Mouse (Mus musculus) small intestine, adult 2 months (tissue): ENCODE results near the gene Cep152. TPM values are rescaled to one million over a fixed set of nuclear protein-coding genes. Genes with fewer than 3 reads are reported as not detected.
A peak's percentile ranks its signal among the peaks of the same experiment; 100 is the strongest.

Experiments used
- H3K27ac ChIP-seq: fragments of 200-500 bp; 2 replicates; pipeline ENCODE4 v1.5.1; 2012; ENCODE audit warnings: low read depth, low read length, control low read depth, inconsistent platforms; ENCODE audit not compliant: insufficient read depth
- H3K27me3 ChIP-seq: fragments of 200-500 bp; 2 replicates; pipeline ENCODE4 v1.6.1; 2012; ENCODE audit warnings: mild to moderate bottlenecking, moderate library complexity, low read length, inconsistent platforms; ENCODE audit not compliant: control insufficient read depth, insufficient read depth
- H3K36me3 ChIP-seq: fragments of 200-500 bp; 2 replicates; pipeline ENCODE4 v1.6.1; 2012; ENCODE audit warnings: mild to moderate bottlenecking, low read length, control low read depth, inconsistent platforms; ENCODE audit not compliant: control insufficient read depth, insufficient read depth
- H3K4me1 ChIP-seq: fragments of 200-500 bp; 2 replicates; pipeline ENCODE4 v1.6.1; 2012; ENCODE audit warnings: low read length, inconsistent platforms, mixed read lengths; ENCODE audit not compliant: control insufficient read depth, insufficient read depth, insufficient read length
- H3K4me3 ChIP-seq: fragments of 200-500 bp; 2 replicates; pipeline ENCODE4 v1.5.1; 2012; ENCODE audit warnings: low read depth, mild to moderate bottlenecking, control low read depth, inconsistent platforms, low read length, moderate library complexity
- CTCF ChIP-seq: fragments of 200-500 bp; IDR thresholded peaks from 2 replicates; pipeline ENCODE4 v1.5.1; 2012; ENCODE audit warnings: low read depth, mild to moderate bottlenecking, control low read depth, inconsistent platforms, low read length, moderate library complexity, mixed read lengths; ENCODE audit not compliant: insufficient replicate concordance, insufficient read length; ENCODE audit errors: extremely low read depth
- POLR2A ChIP-seq: fragments of 200-500 bp; IDR thresholded peaks from 2 replicates; pipeline ENCODE4 v1.6.1; 2012; ENCODE audit warnings: low read depth, mild to moderate bottlenecking, control low read depth, inconsistent platforms, low read length, moderate library complexity
- WGBS: fragments of 180-500 bp; shearing (Covaris S2); methylation state at CpG from one replicate; pipeline ENCODE4 v1.1.7; 2018; 5-methylcytosine and 5-hydroxymethylcytosine counted together
- polyA plus RNA-seq: library from polyadenylated mRNA; depleted of rRNA; stranded (reverse); fragments of >200 nt; gene quantifications from 2 replicates; pipeline ENCODE4 v1.2.3, GENCODE M21; 2012; rRNA removed

Gene Cep152
- 0.32 and 0.82 TPM in 2 replicates for polyA plus RNA-seq

- TF ChIP-seq POLR2A (peak; percentile 39; the same call in 1 of the 2 replicates), CTCF (no peak; the same call in 1 of the 2 replicates)
- H3K4me1 ChIP-seq: no peaks in the 10 kb centered on the region; the same call in 1 of the 2 replicates
- 0 out of 2 replicates have a peak, but pooled peaks cover under 1% of the 10 kb centered on the region for H3K36me3 ChIP-seq
- no peak within 1 kb of the TSS for H3K27ac ChIP-seq
- H3K27me3 ChIP-seq: no peaks in the 10 kb centered on the region
- H3K4me3 ChIP-seq: peak within 1 kb of the TSS; percentile 89
- under 1% methylated on average over 50 of the region's 50 CpGs for WGBS
Measured at GRCm38 (mm10) chr2:125624837-125625351, at the start of gene Cep152. Gene Cep152, minus strand, starts transcription at chr2:125625113.

DNA sequence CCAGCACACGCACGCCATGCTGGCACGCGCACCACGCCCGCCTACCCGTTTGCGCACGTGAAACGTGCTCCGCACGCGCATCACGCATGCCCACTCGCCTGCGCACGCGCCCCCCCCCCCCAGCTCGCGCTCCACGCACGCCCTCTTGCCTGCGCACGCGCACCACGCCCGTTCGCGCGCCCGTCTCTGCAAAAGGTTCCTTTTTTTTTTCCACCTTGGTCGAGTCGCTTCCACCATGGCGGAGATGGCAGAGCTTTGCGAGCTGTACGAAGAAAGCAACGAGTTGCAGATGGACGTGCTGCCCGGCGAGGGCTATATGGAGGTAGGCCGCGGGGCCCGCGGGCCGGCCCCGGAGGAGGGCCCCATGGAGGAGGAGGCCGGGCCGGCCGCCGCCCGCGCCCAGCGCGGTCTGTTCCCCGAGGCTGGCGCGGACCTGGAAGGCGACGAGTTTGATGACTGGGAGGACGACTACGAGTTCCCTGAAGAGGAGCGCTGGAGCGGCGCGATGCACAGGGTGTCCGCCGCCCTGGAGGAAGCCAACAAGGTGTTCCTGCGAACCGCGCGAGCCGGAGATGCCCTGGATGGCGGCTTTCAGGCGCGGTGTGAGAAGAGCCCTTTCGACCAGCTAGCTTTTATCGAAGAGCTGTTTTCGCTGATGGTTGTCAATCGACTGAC, 48.2 kb upstream of the Cep152 start, which contains the start of gene Eid1:
Gene Eid1, plus strand, starts transcription at position 139 of the 675 bp plus-strand sequence.
- WGBS: under 1% methylated on average over 62 of the region's 79 CpGs
- Histone ChIP-seq H3K27ac (no peak within 1 kb of the TSS), H3K4me3 (peak within 1 kb of the TSS; percentile 77), H3K27me3 (no peaks in the 10 kb centered on the region), H3K4me1 (peaks cover 3% of the 10 kb centered on the region), H3K36me3 (no peaks in the 10 kb centered on the region)
- TF ChIP-seq POLR2A (no peak), CTCF (no peak)

GRCm38 (mm10) chr2:125672568-125672956, 47.6 kb upstream of the Cep152 start:
- H3K27me3 ChIP-seq: no peaks in the 10 kb centered on the region
- TF ChIP-seq POLR2A: no peak
- TF ChIP-seq CTCF: no peak
- WGBS: 27% methylated on average over 10 of the region's 20 CpGs
- H3K4me1 ChIP-seq: peaks cover 3% of the 10 kb centered on the region
- peak overlapping the region; percentile 77 for H3K4me3 ChIP-seq
- no peak overlapping the region for H3K27ac ChIP-seq
- H3K36me3 ChIP-seq: no peaks in the 10 kb centered on the region

- 27% methylated on average over 1 of the region's 1 CpGs for WGBS
- H3K4me3 ChIP-seq: no peak overlapping the region
- TF ChIP-seq CTCF: no peak
- TF ChIP-seq POLR2A: no peak
Measured at GRCm38 (mm10) chr2:125670846-125671245, 45.9 kb upstream of the Cep152 start.

GRCm38 (mm10) chr2:125667721-125668120, 42.8 kb upstream of the Cep152 start:
- Histone ChIP-seq H3K27ac (no peak overlapping the region), H3K4me1 (peaks cover 3% of the 10 kb centered on the region), H3K4me3 (no peak overlapping the region), H3K27me3 (no peaks in the 10 kb centered on the region), H3K36me3 (no peaks in the 10 kb centered on the region)
- WGBS: 74% methylated on average over 7 of the region's 7 CpGs
- TF ChIP-seq CTCF (no peak), POLR2A (no peak)

More at GRCm38 (mm10) chr2:125670846-125671245, 45.9 kb upstream of the Cep152 start:
- Histone ChIP-seq H3K36me3 (no peaks in the 10 kb centered on the region), H3K27me3 (no peaks in the 10 kb centered on the region), H3K27ac (no peak overlapping the region), H3K4me1 (peaks cover 3% of the 10 kb centered on the region)

DNA sequence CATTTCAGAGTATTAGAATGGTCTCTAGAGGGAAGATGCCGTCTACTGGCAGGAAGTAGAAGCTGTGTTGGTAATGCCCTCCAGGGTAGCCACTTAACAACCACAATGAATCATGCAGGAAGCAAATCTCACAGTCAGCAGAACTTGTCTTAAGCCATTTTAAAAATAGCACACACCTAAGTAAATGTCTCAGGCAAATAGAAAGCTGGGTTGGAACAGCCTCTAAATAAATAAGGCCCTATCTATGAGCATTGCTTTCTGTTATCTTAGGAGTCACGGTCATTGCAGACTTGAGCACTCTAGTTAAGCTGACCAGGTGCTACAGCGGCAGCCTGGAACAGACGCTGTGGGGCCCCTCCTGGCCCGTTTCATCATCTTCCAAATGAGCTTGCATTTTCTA, 42.3 kb upstream of the Cep152 start:
- Histone ChIP-seq H3K36me3 (no peaks in the 10 kb centered on the region), H3K27me3 (no peaks in the 10 kb centered on the region), H3K4me3 (no peak overlapping the region), H3K27ac (no peak overlapping the region), H3K4me1 (no peaks in the 10 kb centered on the region)
- WGBS: 11% methylated on average over 5 of the region's 5 CpGs
- TF ChIP-seq POLR2A: no peak
- TF ChIP-seq CTCF: no peak

DNA sequence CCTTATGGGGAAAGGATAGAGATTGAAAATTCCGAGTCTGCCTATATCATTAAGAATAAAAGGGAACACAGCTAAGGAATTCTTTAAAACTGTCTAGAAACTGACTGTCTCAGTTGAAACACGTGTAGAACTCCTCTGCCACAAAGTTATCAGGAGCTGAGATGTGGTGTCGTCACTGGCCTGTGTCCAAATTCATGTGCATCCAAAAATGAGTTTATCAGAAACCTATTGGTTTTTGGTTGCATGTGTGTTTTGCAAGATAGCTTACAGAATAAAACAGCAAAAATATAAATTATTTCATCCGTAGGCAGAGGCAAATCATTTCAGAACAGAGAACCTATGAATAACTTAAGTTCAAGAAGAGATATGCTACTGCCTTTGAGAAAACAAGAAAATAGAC, 41.8 kb upstream of the Cep152 start:
- 64% methylated on average over 4 of the region's 4 CpGs for WGBS
- H3K4me3 ChIP-seq: no peak overlapping the region
- TF ChIP-seq CTCF (no peak), POLR2A (no peak)
- no peak overlapping the region for H3K27ac ChIP-seq
- H3K36me3 ChIP-seq: no peaks in the 10 kb centered on the region
- no peaks in the 10 kb centered on the region for H3K27me3 ChIP-seq
- no peaks in the 10 kb centered on the region for H3K4me1 ChIP-seq
